Mouse (Mus musculus) cerebellum, postnatal 36 days (tissue): ENCODE data around the gene Zbtb22.
A peak's percentile ranks its signal among the peaks of the same experiment; 100 is the strongest.
"Not testable (repeated sequence)": the region's sequence is repeated elsewhere in the genome, so short reads cannot be mapped to it uniquely, and the experiment has no call there.

ENCODE experiments used
- DNase-seq, 2 experiments: peaks; one replicate each; pipeline ENCODE4 v3.0.0; 2021 to 2022; ENCODE audit warnings: mixed read lengths in 2 of 2

The Zbtb22 gene

GRCm38 (mm10) chr17:33915671-33916250 is at the start of gene Zbtb22, which contains the start of gene Tapbp:
TSS of gene Zbtb22 (plus strand) at chr17:33915904.
TSS of gene Tapbp (plus strand) at chr17:33915899.
- DNase-seq = peak; percentile 96 to 99

- DNase-seq = not testable (repeated sequence)
Measured at GRCm38 (mm10) chr17:33873537-33873936, 42.2 kb upstream of the Zbtb22 start, which contains the start of gene Gm7029. TSS of gene Gm7029 (plus strand) at chr17:33873837.

GRCm38 (mm10) chr17:33874411-33874810 is 41.3 kb upstream of the Zbtb22 start:
- peak; percentile 16 to 24 for DNase-seq

GRCm38 (mm10) chr17:33875797-33876196 is 39.9 kb upstream of the Zbtb22 start:
- not testable (repeated sequence) for DNase-seq

- not testable (repeated sequence) for DNase-seq
Measured at GRCm38 (mm10) chr17:33884320-33884719, 31.4 kb upstream of the Zbtb22 start.

DNA sequence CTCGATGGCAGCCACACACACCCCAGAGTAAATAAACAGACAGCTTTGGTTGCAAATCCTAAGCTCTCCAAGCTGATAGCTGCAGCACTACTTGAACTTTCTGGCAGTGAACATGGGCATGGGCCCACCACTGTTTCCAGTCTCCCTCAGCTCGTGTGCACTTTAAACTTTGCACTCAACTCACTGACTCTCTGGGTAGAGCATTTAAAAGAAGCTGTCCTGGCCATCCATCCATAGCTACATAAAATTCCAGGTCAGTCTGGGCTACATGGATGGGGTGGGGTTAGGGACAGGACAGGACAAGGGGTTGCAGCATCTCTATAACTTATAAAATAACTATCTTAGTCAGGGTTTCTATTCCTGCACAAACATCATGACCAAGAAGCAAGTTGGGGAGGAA is 27.9 kb upstream of the Zbtb22 start:
- DNase-seq = not testable (repeated sequence)

- not testable (repeated sequence) for DNase-seq
Measured at GRCm38 (mm10) chr17:33888230-33888629, 27.5 kb upstream of the Zbtb22 start.

GRCm38 (mm10) chr17:33889941-33890532 is 25.7 kb upstream of the Zbtb22 start:
- DNase-seq = not testable (repeated sequence)

DNA sequence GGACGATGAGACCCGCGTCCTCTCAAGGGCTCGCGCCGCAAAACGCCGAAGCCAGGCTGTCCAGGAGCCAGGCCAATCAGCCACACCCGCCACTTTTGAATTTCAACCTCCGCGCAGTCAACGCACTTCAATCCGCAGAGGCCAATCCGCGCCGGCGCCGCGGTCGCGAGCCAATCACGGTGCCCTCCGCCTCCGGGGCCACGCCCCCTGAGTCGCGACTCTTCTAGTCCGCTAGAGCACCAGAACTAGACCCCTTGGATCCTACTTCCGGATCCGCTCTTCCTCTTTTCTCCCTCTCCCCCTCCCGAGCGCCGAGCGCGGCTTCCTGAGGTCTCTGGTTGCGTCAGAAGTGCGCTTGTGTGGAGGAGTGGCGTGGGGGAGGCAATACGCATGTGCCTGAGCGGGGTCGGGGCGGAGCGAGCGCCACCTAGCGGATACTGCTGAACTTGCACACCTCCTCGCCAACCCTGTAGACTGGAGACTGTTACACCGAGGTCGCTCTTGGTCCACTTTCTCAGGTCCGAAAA is 25.1 kb upstream of the Zbtb22 start, which contains the start of gene Kifc1:
Gene Kifc1 (minus strand): TSS at position 129 of the 527 bp plus-strand sequence.
- DNase-seq = peak; percentile 99 to 100

DNA sequence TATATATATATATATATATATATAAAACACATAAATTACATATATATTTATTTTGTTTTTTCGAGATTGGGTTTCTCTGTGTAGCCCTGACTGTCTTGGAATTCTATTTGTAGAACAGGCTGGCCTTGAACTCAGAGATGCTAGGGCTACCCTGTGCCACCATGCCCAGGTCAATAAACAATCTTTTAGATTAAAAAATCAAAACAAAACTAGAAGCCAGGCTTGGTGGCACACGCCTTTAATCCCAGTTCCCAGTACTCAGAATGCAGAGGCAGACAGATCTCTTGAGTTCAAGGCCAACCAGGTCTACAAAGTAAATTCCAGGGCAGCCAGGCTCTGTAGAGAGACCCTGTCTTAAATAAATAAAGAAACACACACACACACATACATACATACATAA is 24.3 kb upstream of the Zbtb22 start:
- DNase-seq = no peak

- not testable (repeated sequence) for DNase-seq
Measured at GRCm38 (mm10) chr17:33891892-33892291, 23.8 kb upstream of the Zbtb22 start.

DNA sequence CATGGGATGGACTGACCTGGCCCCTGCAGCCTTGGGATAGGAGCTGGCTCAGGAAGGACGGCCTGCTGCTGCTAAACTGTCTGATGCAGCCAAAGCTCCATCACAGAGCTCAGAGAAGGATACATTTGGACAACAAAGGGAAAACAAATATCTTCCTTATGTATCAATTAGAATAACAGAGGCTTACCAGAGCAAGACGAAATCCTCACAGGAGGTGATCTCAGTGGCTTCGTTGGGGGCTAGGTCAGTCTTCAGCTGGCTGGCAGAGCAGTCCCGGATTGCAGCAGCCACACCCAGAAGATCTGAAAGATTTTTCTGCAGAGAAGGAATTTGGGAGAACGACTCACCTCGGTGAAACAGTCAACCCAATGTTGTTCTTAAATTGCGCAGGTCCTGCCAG is 23.3 kb upstream of the Zbtb22 start:
- no peak for DNase-seq

DNA sequence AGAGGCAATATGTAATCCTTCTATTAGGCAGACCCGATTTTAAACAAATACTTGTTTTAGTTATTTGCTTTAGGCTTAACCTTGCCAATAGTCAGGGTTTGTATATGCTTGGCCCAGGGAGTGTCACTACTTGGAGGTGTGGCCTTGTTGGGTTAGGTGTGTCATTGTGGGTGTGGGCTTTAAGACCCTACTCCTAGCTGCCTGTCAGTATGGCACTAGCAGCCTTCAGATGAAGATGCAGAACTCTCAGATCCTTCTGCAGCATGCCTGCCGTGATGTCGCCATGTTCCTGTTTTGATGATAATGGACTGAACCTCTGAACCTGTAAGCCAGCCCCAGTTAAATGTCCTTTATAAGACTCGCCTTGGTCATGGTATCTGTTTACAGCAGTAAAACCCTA is 22.7 kb upstream of the Zbtb22 start:
- not testable (repeated sequence) for DNase-seq

DNA sequence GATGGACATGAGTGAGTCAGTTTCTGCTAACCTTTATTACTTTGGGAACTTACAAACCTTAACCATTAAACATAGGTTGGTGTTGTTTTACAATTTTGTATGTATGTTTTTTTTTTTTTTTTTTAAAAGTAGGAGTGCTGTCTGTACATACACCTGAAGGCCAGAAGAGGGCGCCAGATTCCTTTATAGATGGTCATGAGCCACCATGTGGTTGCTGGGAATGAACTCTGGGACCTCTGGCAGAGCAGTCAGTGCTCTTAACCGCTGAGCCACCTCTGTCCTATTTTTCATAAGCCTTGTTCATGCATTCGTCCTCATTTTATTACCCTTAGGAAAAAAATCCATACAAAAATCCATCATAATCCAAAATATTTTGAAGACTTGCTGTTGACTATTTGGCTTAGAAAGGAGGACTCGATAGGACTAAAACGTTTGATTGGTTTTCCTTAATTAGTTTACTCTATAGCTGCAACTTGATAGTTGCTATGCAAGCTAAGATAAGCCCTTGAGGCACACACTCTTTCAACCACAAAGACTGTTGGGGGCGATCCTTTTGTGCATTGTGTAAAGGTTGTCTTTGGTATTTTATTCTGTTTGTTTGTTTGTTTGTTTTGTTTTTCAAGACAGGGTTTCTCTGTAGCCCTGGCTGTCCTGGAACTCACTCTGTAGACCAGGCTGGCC is 18.4 kb upstream of the Zbtb22 start:
- DNase-seq = peak in 1 of 2 experiments; percentile 25

DNA sequence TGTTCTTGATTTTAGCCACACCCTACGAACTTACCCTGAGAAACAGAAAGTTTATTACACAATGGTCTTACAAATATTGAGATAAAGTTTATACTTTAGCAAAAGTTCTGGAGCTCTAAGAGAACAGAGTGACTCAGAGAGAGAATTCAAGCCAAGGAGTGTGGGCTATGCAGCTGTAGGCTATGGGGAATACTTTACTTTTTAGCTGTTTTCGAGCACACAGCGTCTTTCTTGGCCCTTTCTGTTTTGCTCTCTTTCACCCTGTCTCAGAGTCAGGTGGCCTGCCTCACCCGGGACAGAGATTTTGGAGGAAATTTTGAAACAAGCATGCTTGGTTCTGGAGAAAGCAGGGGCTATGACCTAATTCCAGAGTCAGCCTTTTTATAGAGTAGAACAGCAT is 17.5 kb upstream of the Zbtb22 start:
- DNase-seq = not testable (repeated sequence)

- DNase-seq = no peak
Measured at GRCm38 (mm10) chr17:33899642-33900041, 16.1 kb upstream of the Zbtb22 start.

DNA sequence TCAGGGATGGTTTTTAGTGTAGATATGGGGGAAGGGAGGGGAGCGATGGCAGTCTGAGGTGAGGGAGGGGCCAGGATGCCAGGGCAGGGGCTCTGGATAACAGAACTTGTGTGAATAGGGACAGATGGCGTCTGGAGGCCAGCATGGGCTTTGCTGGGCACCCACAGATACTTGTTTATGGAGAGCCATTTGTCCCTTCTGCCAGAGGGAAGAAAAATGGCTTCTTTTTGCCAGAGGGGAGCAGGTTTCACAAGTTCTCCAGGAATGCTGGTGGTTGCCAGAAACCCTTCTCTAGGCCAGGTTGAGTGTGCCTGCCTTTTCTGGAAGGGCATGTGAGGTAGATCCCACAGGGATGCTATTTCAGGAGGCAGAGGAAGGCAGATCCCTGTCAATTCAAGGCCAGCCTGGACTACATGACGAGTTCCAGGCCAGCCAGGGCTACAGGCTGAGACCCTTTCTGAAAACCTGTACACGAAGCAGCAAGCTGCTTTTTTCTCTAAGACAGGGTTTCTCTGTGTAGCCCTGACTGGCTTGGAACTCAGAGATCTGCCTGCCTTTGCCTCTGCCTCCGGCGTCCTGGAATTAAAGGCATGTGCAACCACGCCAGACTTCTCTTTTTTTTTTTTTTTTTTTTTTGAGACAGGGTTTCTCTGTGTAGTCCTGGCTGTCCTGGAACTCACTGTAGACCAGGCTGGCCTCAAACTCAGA is 15.3 kb upstream of the Zbtb22 start:
- no peak for DNase-seq

DNA sequence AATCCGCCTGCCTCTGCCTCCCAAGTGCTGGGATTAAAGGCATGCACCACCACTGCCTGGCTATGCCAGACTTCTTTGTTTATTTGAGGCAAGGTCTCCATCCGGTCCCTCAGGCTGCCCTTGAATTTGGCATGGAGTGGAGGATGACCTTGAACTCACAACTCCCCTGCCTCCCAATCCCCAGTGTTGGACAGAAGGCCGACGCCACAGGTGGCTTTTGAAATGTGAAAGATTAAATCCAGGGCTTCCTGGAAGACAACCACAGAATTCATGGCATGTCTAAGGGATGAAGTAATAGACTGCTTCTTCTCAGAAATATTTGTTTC is 14.8 kb upstream of the Zbtb22 start:
- no peak for DNase-seq

DNA sequence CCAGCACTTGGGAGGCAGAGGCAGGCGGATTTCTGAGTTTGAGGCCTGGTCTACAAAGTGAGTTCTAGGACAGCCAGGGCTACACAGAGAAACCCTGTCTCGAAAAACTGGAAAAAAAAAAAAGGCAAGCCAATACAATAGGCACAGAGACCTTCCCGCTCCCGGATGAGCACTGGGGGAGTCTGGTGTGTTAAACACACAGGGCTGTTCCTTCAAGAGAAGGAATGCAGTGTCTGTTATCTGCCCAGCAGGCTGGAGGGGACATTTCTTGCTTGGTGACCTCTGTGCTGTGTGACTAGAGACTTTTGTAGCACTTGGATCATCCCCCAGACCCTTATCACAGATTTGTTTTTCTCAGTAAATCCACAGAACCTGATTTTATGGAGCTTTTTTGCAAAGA is 14.1 kb upstream of the Zbtb22 start:
- DNase-seq = no peak

GRCm38 (mm10) chr17:33902079-33902478 is 13.6 kb upstream of the Zbtb22 start:
- no peak for DNase-seq

GRCm38 (mm10) chr17:33902491-33902890 is 13.2 kb upstream of the Zbtb22 start:
- no peak for DNase-seq

- DNase-seq = not testable (repeated sequence)
Measured at GRCm38 (mm10) chr17:33903911-33904651, 11.6 kb upstream of the Zbtb22 start.
